Mouse (Mus musculus) intestine, embryonic 14.5 days (tissue): ENCODE results near the gene Prdm16. TPM values are rescaled to one million over a fixed set of nuclear protein-coding genes. Genes with fewer than 3 reads are reported as not detected.
A peak's percentile ranks its signal among the peaks of the same experiment; 100 is the strongest.

Experiments
- ATAC-seq: fragments of 200-750 bp; cut with Nextera tagmentation; replicated peaks from 2 replicates; pipeline ENCODE4 v1.8.0; 2017; ENCODE audit warnings: low read depth, moderate number of reproducible peaks, moderate TSS enrichment, moderate library complexity; ENCODE audit not compliant: low FRiP score, low TSS enrichment
- DNase-seq: peaks from one replicate; pipeline ENCODE4 v3.0.0-alpha.2; 2018; ENCODE audit warnings: low spot score
- H3K27ac ChIP-seq: fragments of 300-500 bp; sonication (generic); 2 replicates; pipeline ENCODE4 v1.5.1; 2014; ENCODE audit warnings: low read depth, mild to moderate bottlenecking, control low read depth
- H3K27me3 ChIP-seq: fragments of 300-500 bp; sonication (generic); replicated peaks from 2 replicates; pipeline ENCODE4 v1.6.1; 2014; ENCODE audit warnings: low read length, control low read depth; ENCODE audit not compliant: control insufficient read depth, insufficient read depth
- H3K36me3 ChIP-seq: fragments of 300-500 bp; sonication (generic); 2 replicates; pipeline ENCODE4 v1.6.1; 2014; ENCODE audit warnings: low read length, control low read depth; ENCODE audit not compliant: control insufficient read depth, insufficient read depth
- H3K4me1 ChIP-seq: fragments of 300-500 bp; sonication (generic); replicated peaks from 2 replicates; pipeline ENCODE4 v1.6.1; 2014; ENCODE audit warnings: low read length, control low read depth, mixed read lengths; ENCODE audit not compliant: control insufficient read depth, insufficient read depth
- H3K4me2 ChIP-seq: fragments of 300-500 bp; sonication (generic); 2 replicates; pipeline ENCODE4 v1.6.1; 2014; ENCODE audit warnings: low read length
- H3K4me3 ChIP-seq: fragments of 300-500 bp; sonication (generic); 2 replicates; pipeline ENCODE4 v1.5.1; 2014; ENCODE audit warnings: low read depth, low read length, control low read depth, mixed read lengths
- H3K9ac ChIP-seq: fragments of 300-500 bp; sonication (generic); 2 replicates; pipeline ENCODE4 v1.6.1; 2014; ENCODE audit warnings: mild to moderate bottlenecking, low read length
- H3K9me3 ChIP-seq: fragments of 300-500 bp; sonication (generic); 2 replicates; pipeline ENCODE4 v1.6.1; 2016; ENCODE audit warnings: low read length, control low read depth; ENCODE audit not compliant: control insufficient read depth
- WGBS: fragments of 180-500 bp; shearing (Covaris S2); extraction: QIAGEN DNeasy Blood & Tissue Kit; methylation state at CpG from one replicate; pipeline ENCODE4 v1.1.7; 2014; 5-methylcytosine and 5-hydroxymethylcytosine counted together
- polyA plus RNA-seq: library from polyadenylated mRNA; unstranded; fragments of >200 nt; fragmentation: Nextera tagmentation; extraction: Ambion mirVana; gene quantifications from 2 replicates; pipeline ENCODE4 v1.2.1, GENCODE M21; 2014

The Prdm16 gene
- polyA plus RNA-seq, 1 experiment from 2014 or later = 19.7 TPM

GRCm38 (mm10) chr4:154586334-154586733 is 50.3 kb downstream of the Prdm16 start:
- Histone ChIP-seq H3K27me3 (no peaks in the 10 kb centered on the region), H3K4me1 (peaks cover 11% of the 10 kb centered on the region), H3K4me3 (no peak overlapping the region), H3K9me3 (no peaks in the 10 kb centered on the region), H3K36me3 (no peaks in the 10 kb centered on the region), H3K4me2 (no peak overlapping the region), H3K27ac (no peak overlapping the region), H3K9ac (no peak overlapping the region)
- ATAC-seq = peak; percentile 65
- DNase-seq = no peak
- WGBS = 77% methylated on average over 11 of the region's 11 CpGs

DNA sequence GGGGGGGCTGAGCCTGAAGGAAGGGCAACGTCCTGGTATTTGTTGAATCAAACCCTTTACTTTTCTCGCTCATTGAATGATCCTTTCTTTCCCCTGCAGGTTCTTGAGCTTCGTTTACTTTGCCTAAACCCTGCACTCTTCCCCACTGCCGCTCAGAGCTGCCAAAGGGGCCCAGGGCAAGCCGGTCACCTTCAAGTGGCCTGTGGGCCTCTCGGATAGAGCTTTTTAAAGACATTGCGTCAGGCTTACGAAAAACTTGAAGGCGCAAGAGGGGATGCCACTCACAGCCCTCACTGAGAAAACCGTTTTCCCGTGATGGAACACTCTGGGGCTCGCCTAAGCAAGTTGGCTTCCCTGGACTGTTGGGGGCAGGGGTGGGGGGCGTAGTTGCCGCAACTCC is 50.9 kb downstream of the Prdm16 start:
- H3K27ac ChIP-seq = no peak overlapping the region
- WGBS = 66% methylated on average over 14 of the region's 14 CpGs

GRCm38 (mm10) chr4:154583712-154584111 is 53.0 kb downstream of the Prdm16 start:
- WGBS = 92% methylated on average over 13 of the region's 13 CpGs
- Histone ChIP-seq H3K4me2 (no peak overlapping the region), H3K27me3 (no peaks in the 10 kb centered on the region), H3K4me3 (no peak overlapping the region), H3K36me3 (no peaks in the 10 kb centered on the region), H3K4me1 (peaks cover 11% of the 10 kb centered on the region), H3K9ac (no peak overlapping the region), H3K27ac (no peak overlapping the region), H3K9me3 (no peaks in the 10 kb centered on the region)
- DNase-seq (no peak), ATAC-seq (no peak)

More for the DNA sequence above, 50.9 kb downstream of the Prdm16 start:
- DNase-seq = no peak
- no peaks in the 10 kb centered on the region for H3K36me3 ChIP-seq
- H3K4me3 ChIP-seq = no peak overlapping the region
- no peak overlapping the region for H3K9ac ChIP-seq
- no peak for ATAC-seq
- H3K27me3 ChIP-seq = no peaks in the 10 kb centered on the region
- peaks cover 11% of the 10 kb centered on the region for H3K4me1 ChIP-seq
- no peak overlapping the region for H3K4me2 ChIP-seq
- no peaks in the 10 kb centered on the region for H3K9me3 ChIP-seq

- H3K4me1 ChIP-seq = peaks cover 6% of the 10 kb centered on the region
- ATAC-seq = no peak
Observed at GRCm38 (mm10) chr4:154582607-154583236, 54.0 kb downstream of the Prdm16 start.

GRCm38 (mm10) chr4:154581261-154581886 is 55.3 kb downstream of the Prdm16 start:
- Histone ChIP-seq H3K4me2 (no peak overlapping the region), H3K27me3 (no peaks in the 10 kb centered on the region), H3K36me3 (no peaks in the 10 kb centered on the region), H3K9ac (no peak overlapping the region), H3K4me1 (peaks cover 6% of the 10 kb centered on the region), H3K27ac (no peak overlapping the region), H3K9me3 (no peaks in the 10 kb centered on the region), H3K4me3 (no peak overlapping the region)
- 69% methylated on average over 16 of the region's 16 CpGs for WGBS
- DNase-seq (no peak), ATAC-seq (no peak)

More at GRCm38 (mm10) chr4:154582607-154583236, 54.0 kb downstream of the Prdm16 start:
- Histone ChIP-seq H3K9ac (no peak overlapping the region), H3K36me3 (no peaks in the 10 kb centered on the region), H3K27me3 (no peaks in the 10 kb centered on the region), H3K27ac (no peak overlapping the region), H3K4me2 (no peak overlapping the region), H3K4me3 (no peak overlapping the region), H3K9me3 (no peaks in the 10 kb centered on the region)
- 79% methylated on average over 21 of the region's 21 CpGs for WGBS
- no peak for DNase-seq

- DNase-seq (no peak), ATAC-seq (peak; percentile 28)
- no peak overlapping the region for H3K4me3 ChIP-seq
- H3K36me3 ChIP-seq = no peaks in the 10 kb centered on the region
- no peaks in the 10 kb centered on the region; the same call in 1 of the 2 replicates for H3K4me1 ChIP-seq
- H3K9me3 ChIP-seq = no peaks in the 10 kb centered on the region
- no peak overlapping the region for H3K4me2 ChIP-seq
- H3K27ac ChIP-seq = peak overlapping the region; percentile 22; the same call in 1 of the 2 replicates
- H3K27me3 ChIP-seq = no peaks in the 10 kb centered on the region
- H3K9ac ChIP-seq = no peak overlapping the region
- WGBS = 53% methylated on average over 13 of the region's 13 CpGs
Observed at GRCm38 (mm10) chr4:154574208-154574875, 62.3 kb downstream of the Prdm16 start.

GRCm38 (mm10) chr4:154570451-154570881 is 66.2 kb downstream of the Prdm16 start:
- Histone ChIP-seq H3K27ac (no peak overlapping the region), H3K27me3 (no peaks in the 10 kb centered on the region), H3K4me3 (no peak overlapping the region), H3K9me3 (no peaks in the 10 kb centered on the region), H3K4me1 (peaks cover 12% of the 10 kb centered on the region; the same call in 1 of the 2 replicates), H3K4me2 (no peak overlapping the region), H3K36me3 (no peaks in the 10 kb centered on the region), H3K9ac (no peak overlapping the region)
- WGBS = 28% methylated on average over 10 of the region's 10 CpGs
- ATAC-seq = no peak
- no peak for DNase-seq

DNA sequence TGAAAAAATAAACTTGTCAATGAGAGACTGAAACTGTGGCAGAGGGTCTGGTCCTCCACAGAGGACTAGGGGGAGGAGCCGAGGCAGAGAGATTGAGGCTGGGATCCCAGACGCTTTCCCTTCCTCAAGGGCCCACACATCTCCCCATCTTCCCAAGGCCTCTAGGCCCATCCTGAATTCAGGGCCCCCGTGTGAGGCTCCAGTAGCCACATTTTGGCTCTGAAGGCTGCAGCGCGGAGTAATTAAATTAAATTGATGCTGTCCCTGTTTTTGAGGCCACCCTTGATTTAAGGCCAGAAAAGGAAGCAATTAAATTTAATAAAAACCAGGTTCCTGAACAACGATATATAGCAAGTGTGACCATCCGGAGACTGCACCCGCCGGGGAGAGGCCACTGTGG is 66.8 kb downstream of the Prdm16 start:
- WGBS = 53% methylated on average over 9 of the region's 9 CpGs
- peaks cover 12% of the 10 kb centered on the region; the same call in 1 of the 2 replicates for H3K4me1 ChIP-seq
- H3K4me3 ChIP-seq = no peak overlapping the region
- H3K27me3 ChIP-seq = no peaks in the 10 kb centered on the region
- no peak overlapping the region for H3K4me2 ChIP-seq
- no peaks in the 10 kb centered on the region for H3K36me3 ChIP-seq
- H3K27ac ChIP-seq = no peak overlapping the region
- no peak for DNase-seq
- no peak overlapping the region for H3K9ac ChIP-seq
- no peaks in the 10 kb centered on the region for H3K9me3 ChIP-seq
- ATAC-seq = no peak
